Mouse (Mus musculus) CD4-positive, CD25-positive, alpha-beta regulatory T cell, adult 2 months (primary cell): ENCODE measurements around the gene 1110051M20Rik.

Experiments used
- DNase-seq: peaks from one replicate; pipeline ENCODE4 v3.0.0-alpha.2; 2012; ENCODE audit warnings: low read depth, low spot score

1110051M20Rik gene

GRCm38 (mm10) chr2:91457656-91458251 is 13.2 kb upstream of the 1110051M20Rik start:
- DNase-seq, result peak; percentile 20

- no peak for DNase-seq
Measured at GRCm38 (mm10) chr2:91457259-91457655, 12.8 kb upstream of the 1110051M20Rik start, which contains the start of gene Lrp4. Gene Lrp4 (plus strand): TSS chr2:91457511.

- no peak for DNase-seq
Measured at GRCm38 (mm10) chr2:91456491-91457100, 12.1 kb upstream of the 1110051M20Rik start.

- peak; percentile 46 for DNase-seq
Measured at GRCm38 (mm10) chr2:91455826-91456225, 11.3 kb upstream of the 1110051M20Rik start.

- DNase-seq, result no peak
Measured at GRCm38 (mm10) chr2:91454434-91454833, 9.9 kb upstream of the 1110051M20Rik start.

GRCm38 (mm10) chr2:91453231-91454075 is 8.9 kb upstream of the 1110051M20Rik start:
- no peak for DNase-seq

- DNase-seq, result no peak
Measured at GRCm38 (mm10) chr2:91452658-91453057, 8.2 kb upstream of the 1110051M20Rik start.

GRCm38 (mm10) chr2:91450316-91450715 is 5.8 kb upstream of the 1110051M20Rik start:
- no peak for DNase-seq

GRCm38 (mm10) chr2:91449662-91450061 is 5.2 kb upstream of the 1110051M20Rik start:
- DNase-seq, result no peak

- no peak for DNase-seq
Measured at GRCm38 (mm10) chr2:91442241-91442640, 2.3 kb downstream of the 1110051M20Rik start.

- DNase-seq, result no peak
Measured at GRCm38 (mm10) chr2:91441715-91442114, 2.8 kb downstream of the 1110051M20Rik start.

- no peak for DNase-seq
Measured at GRCm38 (mm10) chr2:91440686-91441085, 3.8 kb downstream of the 1110051M20Rik start.

GRCm38 (mm10) chr2:91439876-91440275 is 4.6 kb downstream of the 1110051M20Rik start:
- no peak for DNase-seq

- no peak for DNase-seq
Measured at GRCm38 (mm10) chr2:91439271-91439670, 5.2 kb downstream of the 1110051M20Rik start.

GRCm38 (mm10) chr2:91437116-91437815 is 7.2 kb downstream of the 1110051M20Rik start:
- DNase-seq, result no peak

GRCm38 (mm10) chr2:91436713-91437112 is 7.8 kb downstream of the 1110051M20Rik start:
- no peak for DNase-seq

GRCm38 (mm10) chr2:91430600-91430919 is 13.9 kb downstream of the 1110051M20Rik start:
- DNase-seq, result no peak

GRCm38 (mm10) chr2:91429915-91430599 is 14.4 kb downstream of the 1110051M20Rik start:
- no peak for DNase-seq

- DNase-seq, result no peak
Measured at GRCm38 (mm10) chr2:91429146-91429545, 15.4 kb downstream of the 1110051M20Rik start.

GRCm38 (mm10) chr2:91426321-91426720 is 18.2 kb downstream of the 1110051M20Rik start:
- no peak for DNase-seq

GRCm38 (mm10) chr2:91424061-91424720 is 20.3 kb downstream of the 1110051M20Rik start:
- DNase-seq, result no peak
